Mouse (Mus musculus): ENCODE results near the gene Rela. TPM values are rescaled to one million over a fixed set of nuclear protein-coding genes. Genes with fewer than 3 reads are reported as not detected.

The Rela gene
- polyA plus RNA-seq, 1 experiment, result 56.5 TPM

DNA sequence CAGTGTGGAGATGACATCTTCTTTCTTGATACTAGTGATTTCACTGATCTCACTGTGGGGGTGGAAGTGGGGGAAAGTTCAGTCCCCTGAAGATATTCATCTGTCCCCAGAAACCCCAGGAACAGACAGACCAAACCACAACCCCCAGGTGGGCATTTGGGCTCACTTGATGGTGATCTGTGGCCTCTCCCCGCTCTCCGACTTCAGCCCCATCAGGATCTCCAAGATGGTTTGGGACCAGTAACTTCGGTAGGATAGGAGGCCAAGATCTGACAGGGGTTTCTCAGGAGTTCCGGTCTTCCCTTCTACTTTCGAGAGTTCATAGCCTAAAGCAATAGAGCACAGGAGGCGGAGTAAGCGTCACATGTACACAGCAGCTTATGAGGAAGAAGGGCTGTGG is 33.6 kb upstream of the Rela start:
- H3ac ChIP-seq (ENCODE audit: control insufficient read depth, insufficient read length, low read depth), result no peak overlapping the region
- H3K27me3 ChIP-seq (ENCODE audit: control insufficient read depth, insufficient read depth, insufficient read length), result no peaks in the 10 kb centered on the region
- H3K36me3 ChIP-seq (ENCODE audit: control insufficient read depth, insufficient read depth), result peaks cover 60% of the 10 kb centered on the region
- H3K4me3 ChIP-seq (ENCODE audit: insufficient read depth, poor library complexity, severe bottlenecking), result no peak overlapping the region
- peaks cover 37% of the 10 kb centered on the region for H3K79me2 ChIP-seq (ENCODE audit: control insufficient read depth, insufficient read depth)
- TF ChIP-seq USF1 (IDR thresholded peaks at IDR 0.05; ENCODE audit: low read depth) (no peak), MAX (IDR thresholded peaks at IDR 0.05) (no peak), MYOG (IDR thresholded peaks at IDR 0.05; ENCODE audit: control insufficient read depth, extremely low read depth, insufficient read length) (no peak), FOSL1 (IDR thresholded peaks at IDR 0.05; ENCODE audit: insufficient read depth, low read length, poor library complexity, severe bottlenecking) (no peak)
- H3K79me3 ChIP-seq (ENCODE audit: low read depth), result peaks cover 10% of the 10 kb centered on the region

GRCm38 (mm10) chr19:5605126-5605525 is 32.2 kb upstream of the Rela start:
- Histone ChIP-seq H3K79me2 (ENCODE audit: control insufficient read depth, insufficient read depth) (peaks cover 46% of the 10 kb centered on the region), H3K27me3 (ENCODE audit: control insufficient read depth, insufficient read depth, insufficient read length) (no peaks in the 10 kb centered on the region), H3K79me3 (ENCODE audit: low read depth) (peaks cover 10% of the 10 kb centered on the region), H3ac (ENCODE audit: control insufficient read depth, insufficient read length, low read depth) (no peak overlapping the region), H3K4me3 (ENCODE audit: insufficient read depth, poor library complexity, severe bottlenecking) (no peak overlapping the region), H3K36me3 (ENCODE audit: control insufficient read depth, insufficient read depth) (peaks cover 60% of the 10 kb centered on the region)
- TF ChIP-seq CTCF (IDR thresholded peaks at IDR 0.05; ENCODE audit: control insufficient read depth, insufficient read depth, insufficient read length) (no peak), MAX (IDR thresholded peaks at IDR 0.05) (no peak), MYOD1 (IDR thresholded peaks at IDR 0.05; ENCODE audit: control insufficient read depth, insufficient read length, low read depth) (no peak), USF1 (IDR thresholded peaks at IDR 0.05; ENCODE audit: low read depth) (no peak), CEBPB (IDR thresholded peaks at IDR 0.05; ENCODE audit: low read depth) (no peak), MYOG (IDR thresholded peaks at IDR 0.05; ENCODE audit: control insufficient read depth, extremely low read depth, insufficient read length) (no peak), FOSL1 (IDR thresholded peaks at IDR 0.05; ENCODE audit: insufficient read depth, low read length, poor library complexity, severe bottlenecking) (no peak)

DNA sequence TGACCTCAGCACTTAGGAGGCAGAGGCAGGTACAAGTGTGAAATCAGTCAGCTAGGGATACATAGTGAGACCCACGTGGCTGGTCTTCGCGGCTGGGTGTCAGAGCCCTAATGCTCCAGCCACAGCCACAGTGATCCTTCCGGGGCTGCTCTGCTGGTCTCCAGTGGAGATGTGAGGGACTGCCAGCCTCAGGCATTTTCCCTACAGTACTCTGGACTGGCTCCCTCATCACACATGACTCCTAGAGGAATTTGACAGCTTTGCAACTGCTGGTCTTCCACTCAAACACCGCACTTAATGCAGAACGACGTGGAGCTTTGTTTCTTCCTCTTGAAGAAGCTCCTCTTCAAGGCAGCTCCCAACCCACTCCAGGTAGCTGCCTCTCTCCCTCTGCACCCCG is 31.1 kb upstream of the Rela start:
- no peak for TF ChIP-seq CEBPB (IDR thresholded peaks at IDR 0.05; ENCODE audit: low read depth)
- no peak for TF ChIP-seq FOSL1 (IDR thresholded peaks at IDR 0.05; ENCODE audit: insufficient read depth, low read length, poor library complexity, severe bottlenecking)
- Histone ChIP-seq H3K27me3 (ENCODE audit: control insufficient read depth, insufficient read depth, insufficient read length) (no peaks in the 10 kb centered on the region), H3K36me3 (ENCODE audit: control insufficient read depth, insufficient read depth) (peaks cover 60% of the 10 kb centered on the region), H3K79me2 (ENCODE audit: control insufficient read depth, insufficient read depth) (peaks cover 46% of the 10 kb centered on the region), H3ac (ENCODE audit: control insufficient read depth, insufficient read length, low read depth) (no peak overlapping the region), H3K4me3 (ENCODE audit: insufficient read depth, poor library complexity, severe bottlenecking) (no peak overlapping the region), H3K79me3 (ENCODE audit: low read depth) (peaks cover 10% of the 10 kb centered on the region)

DNA sequence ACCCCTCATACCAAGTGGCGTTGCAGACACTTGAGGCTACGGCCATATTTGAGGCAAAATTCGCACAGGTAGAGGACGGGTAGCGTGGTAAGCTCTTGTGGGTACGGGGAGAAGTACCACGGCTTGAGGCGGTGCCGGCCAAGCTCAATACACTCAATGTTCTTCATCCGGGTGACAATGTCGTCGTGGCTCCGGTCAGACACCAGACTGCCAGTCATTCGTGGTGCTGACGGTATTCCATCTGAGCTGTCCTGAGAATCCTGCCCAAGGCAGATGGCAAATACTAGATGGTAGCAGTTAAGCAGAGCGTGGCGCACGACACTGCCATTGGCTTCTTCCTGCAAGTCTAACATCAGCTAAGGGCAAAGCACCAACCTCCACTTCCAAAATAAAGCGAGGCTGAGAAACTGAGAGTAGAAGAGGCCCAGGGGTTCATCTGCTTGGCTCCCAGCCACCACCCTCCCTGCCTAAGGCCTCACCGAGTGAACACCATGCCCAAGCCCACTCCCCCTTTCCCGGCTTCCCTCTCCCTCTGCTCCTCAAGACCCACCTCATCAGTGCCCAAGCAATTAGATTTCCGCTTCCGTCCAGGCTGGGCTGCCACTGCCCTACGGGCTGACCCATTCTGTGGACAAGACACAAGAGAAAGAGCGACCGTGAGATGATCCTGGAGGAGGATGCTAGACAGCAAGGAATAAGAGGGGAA is 29.4 kb upstream of the Rela start:
- Histone ChIP-seq H3ac (ENCODE audit: control insufficient read depth, insufficient read length, low read depth) (no peak overlapping the region), H3K4me3 (ENCODE audit: insufficient read depth, poor library complexity, severe bottlenecking) (no peak overlapping the region), H3K36me3 (ENCODE audit: control insufficient read depth, insufficient read depth) (peaks cover 56% of the 10 kb centered on the region), H3K27me3 (ENCODE audit: control insufficient read depth, insufficient read depth, insufficient read length) (no peaks in the 10 kb centered on the region), H3K79me3 (ENCODE audit: low read depth) (peaks cover 7% of the 10 kb centered on the region), H3K79me2 (ENCODE audit: control insufficient read depth, insufficient read depth) (peaks cover 36% of the 10 kb centered on the region)
- TF ChIP-seq USF1 (IDR thresholded peaks at IDR 0.05; ENCODE audit: low read depth), result no peak
- no peak for TF ChIP-seq FOSL1 (IDR thresholded peaks at IDR 0.05; ENCODE audit: insufficient read depth, low read length, poor library complexity, severe bottlenecking)
- no peak for TF ChIP-seq MAX (IDR thresholded peaks at IDR 0.05)
- no peak for TF ChIP-seq CTCF (IDR thresholded peaks at IDR 0.05; ENCODE audit: control insufficient read depth, insufficient read depth, insufficient read length)
- no peak for TF ChIP-seq MYOG (IDR thresholded peaks at IDR 0.05; ENCODE audit: control insufficient read depth, extremely low read depth, insufficient read length)
- no peak for TF ChIP-seq MYOD1 (IDR thresholded peaks at IDR 0.05; ENCODE audit: control insufficient read depth, insufficient read length, low read depth)
- TF ChIP-seq CEBPB (IDR thresholded peaks at IDR 0.05; ENCODE audit: low read depth), result no peak

DNA sequence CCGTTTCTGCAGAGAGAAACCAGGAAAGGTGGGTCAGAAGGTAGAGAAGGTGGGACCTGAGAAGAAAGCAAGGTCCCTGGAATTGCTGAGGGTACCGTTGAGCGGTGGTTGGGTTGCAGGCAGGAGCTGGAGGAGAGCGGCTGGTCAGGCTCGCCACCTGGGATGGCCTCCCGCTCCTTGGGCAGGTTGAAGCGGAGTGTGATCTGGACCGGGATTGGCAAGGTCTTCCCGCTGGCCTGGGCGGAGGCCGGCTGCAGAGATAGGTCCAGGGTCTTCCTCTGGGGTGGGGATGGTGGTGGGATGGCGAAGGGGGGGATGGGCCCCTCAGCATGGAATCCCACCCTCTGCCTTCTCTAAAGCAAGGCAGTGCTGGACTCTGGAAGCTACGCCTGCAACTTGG is 28.6 kb upstream of the Rela start:
- H3K27me3 ChIP-seq (ENCODE audit: control insufficient read depth, insufficient read depth, insufficient read length), result no peaks in the 10 kb centered on the region
- peaks cover 3% of the 10 kb centered on the region for H3K79me3 ChIP-seq (ENCODE audit: low read depth)
- H3K79me2 ChIP-seq (ENCODE audit: control insufficient read depth, insufficient read depth), result peaks cover 28% of the 10 kb centered on the region
- peak overlapping the region; percentile 46 for H3K4me3 ChIP-seq (ENCODE audit: insufficient read depth, poor library complexity, severe bottlenecking)
- H3ac ChIP-seq (ENCODE audit: control insufficient read depth, insufficient read length, low read depth), result no peak overlapping the region
- peaks cover 48% of the 10 kb centered on the region for H3K36me3 ChIP-seq (ENCODE audit: control insufficient read depth, insufficient read depth)
- no peak for TF ChIP-seq FOSL1 (IDR thresholded peaks at IDR 0.05; ENCODE audit: insufficient read depth, low read length, poor library complexity, severe bottlenecking)
- TF ChIP-seq CEBPB (IDR thresholded peaks at IDR 0.05; ENCODE audit: low read depth), result no peak
- TF ChIP-seq CTCF (IDR thresholded peaks at IDR 0.05; ENCODE audit: control insufficient read depth, insufficient read depth, insufficient read length), result no peak

DNA sequence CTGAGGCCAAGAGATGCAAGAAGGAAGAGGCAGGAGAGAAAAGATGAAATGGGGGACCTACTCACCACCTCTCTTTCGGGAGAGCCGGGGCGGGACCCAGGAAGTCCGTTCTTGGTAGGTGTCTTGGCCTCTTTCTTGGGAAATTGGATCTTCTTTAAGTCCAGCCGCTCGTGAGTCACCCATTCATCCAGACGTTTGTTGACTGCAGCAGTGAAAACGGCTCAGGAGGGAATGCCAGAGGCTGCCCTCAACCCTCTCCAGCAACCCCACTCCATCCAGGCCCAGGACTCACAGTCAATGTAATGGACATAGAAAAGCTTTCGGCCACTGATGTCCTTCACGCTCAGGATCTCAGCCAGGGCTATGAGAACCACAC is 28.1 kb upstream of the Rela start:
- H3K36me3 ChIP-seq (ENCODE audit: control insufficient read depth, insufficient read depth), result peaks cover 44% of the 10 kb centered on the region
- H3K4me3 ChIP-seq (ENCODE audit: insufficient read depth, poor library complexity, severe bottlenecking), result peak overlapping the region; percentile 46
- H3K79me3 ChIP-seq (ENCODE audit: low read depth), result peaks cover 3% of the 10 kb centered on the region
- H3ac ChIP-seq (ENCODE audit: control insufficient read depth, insufficient read length, low read depth), result peak overlapping the region; percentile 74
- TF ChIP-seq FOSL1 (IDR thresholded peaks at IDR 0.05; ENCODE audit: insufficient read depth, low read length, poor library complexity, severe bottlenecking) (no peak), CTCF (IDR thresholded peaks at IDR 0.05; ENCODE audit: control insufficient read depth, insufficient read depth, insufficient read length) (no peak)
- no peaks in the 10 kb centered on the region for H3K27me3 ChIP-seq (ENCODE audit: control insufficient read depth, insufficient read depth, insufficient read length)
- H3K79me2 ChIP-seq (ENCODE audit: control insufficient read depth, insufficient read depth), result peaks cover 23% of the 10 kb centered on the region
